Mouse (Mus musculus): Measurements from ENCODE around the gene Ripor3.

DNA sequence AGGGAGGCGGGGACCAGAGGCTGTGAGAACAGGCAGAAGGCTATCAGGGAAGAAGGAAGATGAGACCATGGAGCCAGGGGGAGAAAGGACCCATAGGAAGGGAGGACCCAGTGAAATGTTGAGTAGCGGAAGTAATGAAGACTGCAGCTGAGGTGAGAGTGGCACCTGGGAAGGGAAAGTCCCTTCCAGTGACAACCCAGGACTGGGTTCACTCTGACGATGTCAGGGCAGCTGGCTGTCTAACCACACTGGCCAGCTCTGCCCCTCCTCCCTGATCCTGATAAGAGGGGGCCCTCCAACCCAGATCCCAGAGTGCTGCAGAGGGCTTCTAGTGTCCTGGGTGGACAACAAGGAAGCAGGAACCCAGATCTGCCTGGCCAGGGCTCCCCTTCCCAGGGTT lies 12.9 kb downstream of the Ripor3 start:
- TF ChIP-seq EP300 (IDR thresholded peaks at IDR 0.05; ENCODE audit: low read depth) (no peak), CTCF (IDR thresholded peaks at IDR 0.05; ENCODE audit: low read depth) (no peak)
